Mouse (Mus musculus) frontal cortex, adult 2 months (tissue): ENCODE data around the gene Pet2. TPM values are rescaled to one million over a fixed set of nuclear protein-coding genes. Genes with fewer than 3 reads are reported as not detected.

Experiments
- DNase-seq, 2 experiments: peaks; one replicate each; pipeline ENCODE4 v3.0.0; 2022; ENCODE audit warnings: low spot score in 1 of 2; ENCODE audit errors: extremely low spot score in 1 of 2
- polyA plus RNA-seq: library from polyadenylated mRNA; depleted of rRNA; stranded (reverse); fragments of >200 nt; gene quantifications from 2 replicates; pipeline ENCODE4 v1.2.3, GENCODE M21; 2012; rRNA removed

Pet2 gene
- not detected in 2 replicates for polyA plus RNA-seq

DNA sequence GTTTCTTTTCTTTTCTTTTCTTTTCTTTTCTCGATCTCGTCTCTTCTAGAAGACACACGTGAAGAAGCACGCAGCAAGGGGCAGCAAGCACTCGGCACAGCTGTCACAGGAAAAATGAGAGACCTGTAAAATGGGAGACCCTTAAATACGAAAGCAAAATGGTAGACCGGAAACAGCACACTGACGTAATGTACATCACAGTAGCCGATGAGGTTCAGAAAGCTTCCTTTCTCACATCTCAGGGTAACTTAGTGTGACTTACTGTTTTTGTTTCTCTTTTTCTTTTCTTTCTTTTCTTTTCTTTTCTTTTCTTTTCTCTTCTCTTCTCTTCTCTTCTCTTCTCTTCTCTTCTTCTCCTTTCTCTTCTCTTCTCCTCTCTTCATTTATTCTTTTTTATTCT is at the start of gene Pet2:
TSS of gene Pet2 (minus strand) at position 101 of the 400 bp plus-strand sequence.
- DNase-seq: no peak
